Mouse (Mus musculus) spleen, adult 2 months (tissue): ENCODE measurements around the gene Gm10392. TPM values are rescaled to one million over a fixed set of nuclear protein-coding genes. Genes with fewer than 3 reads are reported as not detected.

Source experiments
- DNase-seq, 2 experiments: peaks; one replicate each; pipeline versions ENCODE4 v3.0.0 to v3.0.0-alpha.2; 2012 to 2021; ENCODE audit warnings: low spot score in 2 of 2, low read depth in 1 of 2
- H3K27ac ChIP-seq: fragments of 200-500 bp; 2 replicates; pipeline ENCODE4 v1.5.1; 2012; ENCODE audit warnings: low read length, inconsistent platforms; ENCODE audit not compliant: insufficient read depth
- H3K27me3 ChIP-seq: fragments of 200-500 bp; 2 replicates; pipeline ENCODE4 v1.6.1; 2012; ENCODE audit warnings: mild to moderate bottlenecking, moderate library complexity, low read length, inconsistent platforms; ENCODE audit not compliant: control insufficient read depth, insufficient read depth
- H3K36me3 ChIP-seq: fragments of 200-500 bp; 2 replicates; pipeline ENCODE4 v1.6.1; 2012; ENCODE audit warnings: mild to moderate bottlenecking, low read length, inconsistent platforms; ENCODE audit not compliant: control insufficient read depth, insufficient read depth
- H3K4me1 ChIP-seq: fragments of 200-500 bp; 2 replicates; pipeline ENCODE4 v1.6.1; 2011; ENCODE audit warnings: inconsistent platforms; ENCODE audit not compliant: control insufficient read depth, insufficient read depth, insufficient read length
- H3K4me3 ChIP-seq: fragments of 200-500 bp; 2 replicates; pipeline ENCODE4 v1.5.1; 2011; ENCODE audit warnings: mild to moderate bottlenecking, inconsistent platforms; ENCODE audit not compliant: insufficient read depth, insufficient read length; ENCODE audit errors: extremely low read depth
- CTCF ChIP-seq: fragments of 200-500 bp; IDR thresholded peaks from 2 replicates; pipeline ENCODE4 v1.5.1; 2011; ENCODE audit warnings: mild to moderate bottlenecking, inconsistent platforms; ENCODE audit not compliant: insufficient read depth, insufficient read length, insufficient replicate concordance; ENCODE audit errors: extremely low read depth
- POLR2A ChIP-seq: fragments of 200-500 bp; IDR thresholded peaks from 2 replicates; pipeline ENCODE4 v1.6.1; 2011; ENCODE audit warnings: low read depth, low read length, inconsistent platforms
- WGBS: fragments of 180-500 bp; shearing (Covaris S2); methylation state at CpG from one replicate; pipeline ENCODE4 v1.1.7; 2018; 5-methylcytosine and 5-hydroxymethylcytosine counted together
- polyA plus RNA-seq: library from polyadenylated mRNA; depleted of rRNA; stranded (reverse); fragments of >200 nt; gene quantifications from 2 replicates; pipeline ENCODE4 v1.2.3, GENCODE M21; 2012

Gene Gm10392
- polyA plus RNA-seq, 1 experiment, result 0.16 TPM

DNA sequence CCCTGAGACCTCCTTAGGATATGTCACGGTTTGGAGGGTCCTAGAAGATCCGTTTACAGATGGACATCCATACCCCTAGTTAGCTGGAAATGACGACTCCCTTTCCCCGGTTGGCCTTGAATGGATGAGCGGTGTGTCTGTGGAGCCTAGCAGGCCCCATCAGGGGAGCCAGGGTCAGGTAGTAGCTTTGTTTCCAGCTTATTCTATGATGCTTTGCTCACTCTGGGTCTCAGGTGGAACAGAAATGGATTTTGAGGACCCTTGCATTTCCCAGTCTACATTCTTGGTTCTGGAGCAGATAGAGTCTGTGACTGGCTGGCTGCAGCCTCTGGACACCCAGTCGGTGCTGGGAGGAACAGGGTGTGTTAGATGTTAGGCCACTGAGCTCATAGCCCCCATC is 24.2 kb downstream of the Gm10392 start:
- 82% methylated on average over 6 of the region's 6 CpGs for WGBS
- Histone ChIP-seq H3K27ac (no peak overlapping the region), H3K4me3 (no peak overlapping the region), H3K4me1 (peaks cover 12% of the 10 kb centered on the region; the same call in 1 of the 2 replicates), H3K27me3 (peaks cover 1% of the 10 kb centered on the region), H3K36me3 (peaks cover 3% of the 10 kb centered on the region; the same call in 1 of the 2 replicates)
- no peak for DNase-seq
- TF ChIP-seq POLR2A, result no peak
- no peak for TF ChIP-seq CTCF

DNA sequence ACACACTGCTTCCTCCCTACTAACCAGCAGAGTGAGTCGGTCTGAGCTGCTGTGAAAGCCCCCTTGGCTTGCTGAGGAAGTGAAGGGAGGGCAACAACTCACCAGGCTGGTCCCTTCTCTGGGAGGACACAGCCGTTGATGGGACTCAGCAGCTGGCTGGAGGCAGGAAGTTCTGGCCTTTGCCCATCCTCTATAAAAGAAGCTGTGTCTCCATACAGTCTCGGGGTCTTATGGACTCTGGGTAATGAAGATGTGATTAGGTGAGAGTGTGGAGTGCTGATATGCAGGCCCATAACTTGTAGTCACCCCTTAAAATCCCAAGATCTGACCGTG is 24.7 kb downstream of the Gm10392 start:
- Histone ChIP-seq H3K27me3 (peaks cover 6% of the 10 kb centered on the region), H3K4me1 (peaks cover 12% of the 10 kb centered on the region; the same call in 1 of the 2 replicates), H3K4me3 (peak overlapping the region; percentile 83), H3K27ac (0 out of 2 replicates have a peak overlapping the region, but pooled peaks have one; percentile 3), H3K36me3 (no peaks in the 10 kb centered on the region; the same call in 1 of the 2 replicates)
- TF ChIP-seq POLR2A, result no peak
- TF ChIP-seq CTCF, result no peak
- 24% methylated on average over 4 of the region's 4 CpGs for WGBS
- no peak for DNase-seq

DNA sequence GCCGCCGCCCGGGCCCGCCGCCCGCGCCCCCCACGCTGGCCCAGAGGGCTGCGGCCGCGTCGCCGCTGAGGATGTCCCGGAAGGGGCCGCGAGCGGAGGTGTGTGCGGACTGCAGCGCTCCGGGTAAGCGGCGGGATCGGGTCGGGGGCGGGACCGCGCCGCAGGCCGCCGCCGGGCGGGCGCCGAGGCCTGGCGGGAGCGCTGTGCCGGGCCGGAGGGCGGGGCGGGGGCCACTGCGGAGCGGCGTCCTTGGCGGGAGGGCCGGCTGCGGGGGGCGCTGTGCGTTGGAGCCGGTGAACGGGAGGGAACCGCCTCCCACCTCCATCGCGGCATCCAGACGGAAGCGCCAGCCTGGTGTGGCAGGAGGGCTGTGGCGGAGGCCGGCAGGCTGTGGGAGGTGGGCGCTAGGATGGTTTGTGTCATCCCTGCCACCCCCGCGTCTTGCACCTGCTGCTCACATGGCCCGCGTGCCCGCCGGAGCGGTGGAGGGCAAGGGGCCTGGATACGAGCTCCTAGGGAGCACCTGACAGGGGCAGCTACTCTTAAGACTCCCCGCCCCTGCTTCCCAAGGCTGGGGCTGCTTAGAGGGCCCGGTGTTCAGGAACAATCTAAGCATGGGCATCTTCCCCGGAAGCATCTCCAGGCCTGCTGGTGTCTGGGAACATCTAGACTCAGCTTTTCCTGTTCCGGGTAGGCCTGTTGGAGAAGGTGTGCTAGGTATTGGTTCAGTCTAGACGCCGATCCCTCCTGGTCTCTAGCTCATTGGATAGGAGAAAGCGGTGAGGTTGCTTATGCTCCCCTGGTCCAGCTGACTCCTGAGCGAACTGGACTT is 25.3 kb downstream of the Gm10392 start, which contains the start of gene Git1:
Gene Git1, plus strand, starts transcription at position 51 of the 832 bp plus-strand sequence.
- DNase-seq, result no peak
- no peak for TF ChIP-seq CTCF
- TF ChIP-seq POLR2A, result no peak
- Histone ChIP-seq H3K36me3 (no peaks in the 10 kb centered on the region), H3K4me3 (peak within 1 kb of the TSS; percentile 83), H3K4me1 (peaks cover 16% of the 10 kb centered on the region; the same call in 1 of the 2 replicates), H3K27ac (peak within 1 kb of the TSS; percentile 56), H3K27me3 (peaks cover 12% of the 10 kb centered on the region)
- WGBS, result 4% methylated on average over 73 of the region's 74 CpGs

DNA sequence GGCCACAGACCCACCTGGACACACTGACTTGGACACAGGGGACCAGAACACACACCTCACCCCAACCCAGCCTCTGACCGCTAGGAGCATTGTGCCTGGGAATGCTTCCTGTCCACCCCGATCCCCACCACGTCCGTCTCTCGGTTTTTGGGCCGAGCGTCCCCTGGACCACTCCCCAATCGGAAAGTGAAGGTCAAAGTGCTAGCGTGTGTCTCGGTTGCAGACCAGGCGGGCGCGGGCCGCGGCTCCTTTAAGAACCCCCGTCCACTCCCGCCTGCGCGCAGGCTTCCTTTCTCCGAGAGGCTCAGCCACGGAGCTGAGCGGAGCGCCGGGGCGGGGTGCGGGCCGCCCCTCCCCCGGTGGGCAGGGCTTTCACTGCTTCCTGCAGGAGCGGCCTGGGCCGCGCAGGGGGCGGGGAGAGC is 26.1 kb downstream of the Gm10392 start:
- H3K4me1 ChIP-seq, result peaks cover 16% of the 10 kb centered on the region; the same call in 1 of the 2 replicates
- DNase-seq, result peak; percentile 72 to 91
- H3K4me3 ChIP-seq, result peak overlapping the region; percentile 83

DNA sequence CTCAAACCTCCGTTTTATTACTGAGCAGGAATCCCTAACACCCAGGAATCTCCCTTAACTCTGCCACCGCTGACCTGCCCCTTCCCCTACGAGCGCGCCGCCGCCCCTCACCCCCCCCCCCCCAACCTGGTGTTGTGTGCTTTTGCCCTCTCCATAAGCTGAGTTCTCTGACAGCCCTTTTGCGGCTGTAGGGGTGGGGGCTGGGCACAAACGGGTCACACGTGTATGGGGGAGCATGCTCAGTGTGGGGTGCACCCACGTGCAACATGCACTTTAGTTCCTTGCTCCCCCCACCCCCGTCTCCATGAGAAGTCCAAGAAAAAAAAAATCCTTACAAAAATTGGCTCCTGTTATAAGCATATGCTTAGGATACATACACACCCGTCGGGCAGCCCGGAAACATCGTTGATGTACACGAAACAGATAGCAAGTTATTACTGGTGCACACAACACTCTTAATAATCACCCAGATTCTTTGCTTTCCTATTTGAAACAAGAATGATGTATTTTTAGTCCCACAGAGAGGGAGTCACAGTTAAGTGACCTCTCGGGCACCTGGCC is 26.6 kb downstream of the Gm10392 start:
- under 1% methylated on average over 18 of the region's 18 CpGs for WGBS
- DNase-seq, result no peak
- H3K4me1 ChIP-seq, result peaks cover 15% of the 10 kb centered on the region; the same call in 1 of the 2 replicates

More for the DNA sequence above, 26.1 kb downstream of the Gm10392 start:
- TF ChIP-seq CTCF (no peak), POLR2A (no peak; the same call in 1 of the 2 replicates)
- Histone ChIP-seq H3K36me3 (no peaks in the 10 kb centered on the region), H3K27ac (peak overlapping the region; percentile 56), H3K27me3 (peaks cover 13% of the 10 kb centered on the region)
- WGBS, result under 1% methylated on average over 32 of the region's 32 CpGs

DNA sequence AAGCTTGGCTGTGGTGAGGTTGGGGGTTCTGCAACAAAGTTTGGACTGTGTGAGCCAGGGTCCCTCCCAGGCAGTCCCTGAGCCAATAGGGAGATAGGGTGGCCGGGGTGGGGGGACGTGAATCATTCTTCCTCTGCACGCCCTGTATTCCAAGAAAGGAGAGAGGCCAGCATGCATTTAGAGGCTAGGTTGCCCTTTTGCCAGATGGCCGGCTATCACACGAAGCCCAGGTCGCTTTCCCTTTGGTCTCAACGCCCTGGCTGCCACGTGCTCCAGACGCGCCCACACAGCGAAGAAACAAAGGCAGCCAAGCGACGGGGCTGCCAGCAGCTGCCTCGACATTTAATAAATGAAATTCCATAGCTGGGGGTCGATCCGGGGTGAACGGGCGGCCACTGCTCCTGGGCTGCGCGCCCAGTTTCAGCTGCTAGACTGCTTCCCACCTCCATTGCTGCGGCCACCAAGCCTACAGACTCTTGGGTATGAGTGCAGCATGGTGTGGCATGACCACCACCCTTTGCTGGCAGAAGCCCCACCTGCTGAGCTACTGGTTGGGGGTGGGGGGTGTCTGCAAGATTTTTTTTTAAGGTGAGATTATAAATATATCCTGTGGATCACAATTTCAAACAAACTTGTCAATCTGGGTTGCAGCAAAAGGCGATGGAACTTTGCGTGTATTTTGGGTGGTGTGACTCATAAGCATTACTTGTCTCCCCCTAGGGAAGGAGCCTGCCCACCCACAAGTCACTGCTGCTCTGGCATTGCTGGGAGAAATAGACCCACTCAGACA is 27.3 kb downstream of the Gm10392 start:
- TF ChIP-seq CTCF (no peak), POLR2A (no peak)
- H3K27me3 ChIP-seq, result peaks cover 13% of the 10 kb centered on the region
- WGBS, result 1% methylated on average over 23 of the region's 23 CpGs
- H3K36me3 ChIP-seq, result no peaks in the 10 kb centered on the region
- peak overlapping the region; percentile 20; the same call in 1 of the 2 replicates for H3K4me3 ChIP-seq
- peaks cover 12% of the 10 kb centered on the region; the same call in 1 of the 2 replicates for H3K4me1 ChIP-seq
- DNase-seq, result no peak
- no peak overlapping the region for H3K27ac ChIP-seq

More for the DNA sequence above, 26.6 kb downstream of the Gm10392 start:
- Histone ChIP-seq H3K36me3 (no peaks in the 10 kb centered on the region), H3K4me3 (peak overlapping the region; percentile 83), H3K27ac (peak overlapping the region; percentile 56), H3K27me3 (peaks cover 13% of the 10 kb centered on the region)
- TF ChIP-seq CTCF (no peak), POLR2A (no peak)
